13 mouse cellular contexts compared by ENCODE assay signal in the genomic region with DNA sequence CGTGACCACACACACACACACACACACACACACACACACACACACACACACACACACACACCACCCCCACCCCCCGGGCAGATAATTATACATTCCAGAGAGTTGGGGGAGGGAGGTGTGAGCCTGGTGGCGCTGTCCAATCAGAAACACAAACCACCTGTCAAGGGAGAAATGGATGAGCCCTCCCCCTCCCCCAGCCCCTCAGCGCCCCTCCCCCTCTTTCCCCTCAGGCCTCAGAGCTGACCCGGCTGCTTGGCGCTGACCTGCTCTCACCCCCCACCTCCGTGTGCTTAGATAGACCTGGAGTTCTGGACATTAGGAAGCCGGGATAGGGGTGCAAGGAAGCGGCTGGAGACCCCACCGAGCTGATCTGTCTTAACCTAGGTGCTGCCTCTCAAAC. TPM values are rescaled to one million over a fixed set of nuclear protein-coding genes. Genes with fewer than 3 reads are reported as not detected.
DNase-seq lines count a peak whose midpoint lies in the region; ATAC-seq and TF ChIP-seq lines count a peak whose summit lies in the region.
"Had no signal": no experiment of that assay in that cellular context is flagged by ENCODE, and none has a peak within 500 bp of the region (broad histone marks: within the 10 kb centered on the region; RNA-seq: fewer than 3 reads in every experiment).

No protein-coding gene starts in this region.

- H3K9ac ChIP-seq in hindbrain, postnatal 0 days (replicated peaks; ENCODE audit: low read length), result no peak overlapping the region

- H3K36me3 ChIP-seq in embryonic facial prominence, embryonic 10.5 days (replicated peaks), result peaks cover 4% of the 10 kb centered on the region; the same call in 1 of the 2 replicates
- no peaks in the 10 kb centered on the region for H3K36me3 ChIP-seq in hindbrain, postnatal 0 days (ENCODE audit: insufficient read depth, low read length)

- no peaks in the 10 kb centered on the region for H3K9me3 ChIP-seq in embryonic facial prominence, embryonic 10.5 days
- H3K9me3 ChIP-seq in hindbrain, postnatal 0 days (ENCODE audit: low read length), result no peaks in the 10 kb centered on the region

- ATAC-seq in hindbrain, postnatal 0 days, result peak; percentile 38; the same call in 1 of the 2 replicates
- no peak for ATAC-seq in monocyte, adult 5-6 weeks (replicated peaks; ENCODE audit: insufficient number of reproducible peaks, low FRiP score, low TSS enrichment, poor library complexity, severe bottlenecking)
- ATAC-seq: intestine, embryonic 16.5 days; Patski had no signal

- peak overlapping the region; percentile 89 for H3K27ac ChIP-seq in embryonic facial prominence, embryonic 10.5 days (replicated peaks)
- no peak overlapping the region for H3K27ac ChIP-seq in hindbrain, postnatal 0 days

- H3K4me2 ChIP-seq in hindbrain, postnatal 0 days (ENCODE audit: low read depth, low read length), result peak overlapping the region; percentile 55

- H3K4me1 ChIP-seq in embryonic facial prominence, embryonic 10.5 days, result peaks cover 62% of the 10 kb centered on the region
- H3K4me1 ChIP-seq in hindbrain, postnatal 0 days (ENCODE audit: insufficient read depth, low read length), result no peaks in the 10 kb centered on the region

- no peak for TF ChIP-seq CTCF in hindbrain, postnatal 0 days (IDR thresholded peaks at IDR 0.05; ENCODE audit: low read depth)

- no peaks in the 10 kb centered on the region for H3K27me3 ChIP-seq in embryonic facial prominence, embryonic 10.5 days (replicated peaks; ENCODE audit: low read depth, poor library complexity, severe bottlenecking)
- peaks cover 24% of the 10 kb centered on the region; the same call in 1 of the 2 replicates for H3K27me3 ChIP-seq in hindbrain, postnatal 0 days (ENCODE audit: insufficient read depth, low read length)

- H3K4me3 ChIP-seq in embryonic facial prominence, embryonic 10.5 days, result peak overlapping the region; percentile 69
- peak overlapping the region; percentile 33 for H3K4me3 ChIP-seq in hindbrain, postnatal 0 days (ENCODE audit: low read length)
- H3K4me3 ChIP-seq: myocyte had no signal

- peak; percentile 32 to 49 for DNase-seq in cerebellum, postnatal 10 days
- no peak for DNase-seq in cerebellum, adult 9-10 months
- peak; percentile 88 for DNase-seq in embryonic facial prominence, embryonic 10.5 days (ENCODE audit: low spot score)
- no peak for DNase-seq in hindbrain, postnatal 0 days (ENCODE audit: low spot score)
- DNase-seq in neural tube, embryonic 10.5 days (ENCODE audit: extremely low spot score, low spot score), result peak; percentile 86
- no peak for DNase-seq in left cerebral cortex, adult 18-20 months (ENCODE audit: low spot score in 2 of 2)
- no peak for DNase-seq in right cerebral cortex, postnatal 25 days
- DNase-seq: gastrocnemius, postnatal 36 days had no signal

- WGBS in embryonic facial prominence, embryonic 10.5 days, result 0% methylated on average over 10 of the region's 10 CpGs
- under 1% methylated on average over 7 of the region's 10 CpGs for WGBS in hindbrain, postnatal 0 days

RNA-seq across cellular contexts. Expression of a gene that starts 0.6 kb away (rescaled TPM):
- 18.7 and 24.2 TPM in 2 replicates for polyA plus RNA-seq in embryonic facial prominence, embryonic 10.5 days (2016; fragmentation: Nextera tagmentation; extraction: Ambion mirVana)
- total RNA-seq in hindbrain, postnatal 0 days (2014; rRNA removed), result not detected in 2 replicates
- 0.05 TPM in 1 of 2 replicates, not detected in the other for polyA plus RNA-seq in hindbrain, postnatal 0 days (2015; fragmentation: Nextera tagmentation; extraction: Ambion mirVana)
- not detected for total RNA-seq in left cerebral cortex, adult 18-20 months (2021)
- total RNA-seq in monocyte, adult 5-6 weeks (2017), result 0.19 TPM in 1 of 3 replicates, not detected in the others
- total RNA-seq: liver, adult 2 months had no signal
- polyA plus RNA-seq: liver, adult 2 months; Patski had no signal

RNA-seq across cellular contexts. Expression of a gene that starts 18.5 kb away (rescaled TPM):
- 41.2 and 42.1 TPM in 2 replicates for polyA plus RNA-seq in embryonic facial prominence, embryonic 10.5 days (2016; fragmentation: Nextera tagmentation; extraction: Ambion mirVana)
- 43.1 and 49.5 TPM in 2 replicates for total RNA-seq in hindbrain, postnatal 0 days (2014; rRNA removed)
- 41.5 and 41.8 TPM in 2 replicates for polyA plus RNA-seq in hindbrain, postnatal 0 days (2015; fragmentation: Nextera tagmentation; extraction: Ambion mirVana)
- total RNA-seq in left cerebral cortex, adult 18-20 months (2021), result 10 to 100 TPM; 64.6 to 68.5 TPM
- total RNA-seq in monocyte, adult 5-6 weeks (2017), result 11.2 to 17.2 TPM (median 16.3 TPM) in 3 replicates

RNA-seq across cellular contexts. Expression of a gene that starts 34.4 kb away (rescaled TPM):
- polyA plus RNA-seq in embryonic facial prominence, embryonic 10.5 days (2016; fragmentation: Nextera tagmentation; extraction: Ambion mirVana), result not detected in 2 replicates
- total RNA-seq in hindbrain, postnatal 0 days (2014; rRNA removed), result not detected in 2 replicates
- polyA plus RNA-seq in hindbrain, postnatal 0 days (2015; fragmentation: Nextera tagmentation; extraction: Ambion mirVana), result not detected in 2 replicates
- not detected for total RNA-seq in left cerebral cortex, adult 18-20 months (2021)
- 0.64 TPM in 1 of 3 replicates, not detected in the others for total RNA-seq in monocyte, adult 5-6 weeks (2017)
- total RNA-seq: gastrocnemius, postnatal 36 days; liver, adult 2 months had no signal
- polyA plus RNA-seq: intestine, embryonic 16.5 days; myocyte; Patski had no signal

RNA-seq across cellular contexts. Expression of a gene that starts 41.4 kb away (rescaled TPM):
- polyA plus RNA-seq in embryonic facial prominence, embryonic 10.5 days (2016; fragmentation: Nextera tagmentation; extraction: Ambion mirVana), result 4.1 and 7.1 TPM in 2 replicates
- 1.7 and 2.8 TPM in 2 replicates for total RNA-seq in hindbrain, postnatal 0 days (2014; rRNA removed)
- 5.9 and 6.7 TPM in 2 replicates for polyA plus RNA-seq in hindbrain, postnatal 0 days (2015; fragmentation: Nextera tagmentation; extraction: Ambion mirVana)
- total RNA-seq in left cerebral cortex, adult 18-20 months (2021), result 1 to 10 TPM; 4.4 to 5.7 TPM
- 0.48 to 3.1 TPM (median 0.64 TPM) in 3 replicates for total RNA-seq in monocyte, adult 5-6 weeks (2017)
- total RNA-seq: gastrocnemius, postnatal 36 days had no signal

RNA-seq across cellular contexts. Expression of a gene that starts 50.8 kb away (rescaled TPM):
- polyA plus RNA-seq in embryonic facial prominence, embryonic 10.5 days (2016; fragmentation: Nextera tagmentation; extraction: Ambion mirVana), result 2,976 and 3,167 TPM in 2 replicates
- 195 and 225 TPM in 2 replicates for total RNA-seq in hindbrain, postnatal 0 days (2014; rRNA removed)
- polyA plus RNA-seq in hindbrain, postnatal 0 days (2015; fragmentation: Nextera tagmentation; extraction: Ambion mirVana), result 1,094 and 1,203 TPM in 2 replicates
- 100 to 1,000 TPM; 100 to 103 TPM for total RNA-seq in left cerebral cortex, adult 18-20 months (2021)
- total RNA-seq in monocyte, adult 5-6 weeks (2017), result 118 to 170 TPM (median 138 TPM) in 3 replicates

Comparison
In these comparisons a context has a peak if more than half of its experiments do, and no peak if none do; other contexts are left out.
1. DNase-seq: peak in cerebellum, postnatal 10 days (2 of 2), embryonic facial prominence, embryonic 10.5 days (single experiment) and neural tube, embryonic 10.5 days (single experiment); none in cerebellum, adult 9-10 months (single experiment), hindbrain, postnatal 0 days (single experiment), left cerebral cortex, adult 18-20 months (0 of 2) and right cerebral cortex, postnatal 25 days (single experiment).